Mouse (Mus musculus) liver, adult (tissue): ENCODE measurements around the gene Galnt9.
A peak's percentile ranks its signal among the peaks of the same experiment; 100 is the strongest.

Source experiments
- GATA4 ChIP-seq: IDR thresholded peaks from 2 replicates; pipeline ENCODE4 v1.6.1; 2014; ENCODE audit warnings: mild to moderate bottlenecking, low read length; ENCODE audit not compliant: insufficient replicate concordance

Gene Galnt9

GRCm38 (mm10) chr5:110555198-110555597, 11.0 kb downstream of the Galnt9 start:
- TF ChIP-seq GATA4: no peak

- no peak for TF ChIP-seq GATA4
These were observed 14.2 kb downstream of the Galnt9 start for GRCm38 (mm10) chr5:110558368-110558767.

GRCm38 (mm10) chr5:110559679-110560078, 15.5 kb downstream of the Galnt9 start:
- TF ChIP-seq GATA4: no peak

- TF ChIP-seq GATA4: no peak
These were observed 18.7 kb downstream of the Galnt9 start for GRCm38 (mm10) chr5:110562741-110563326.

GRCm38 (mm10) chr5:110564986-110565644, 21.0 kb downstream of the Galnt9 start:
- TF ChIP-seq GATA4: no peak

- TF ChIP-seq GATA4: no peak
These were observed 23.4 kb downstream of the Galnt9 start for GRCm38 (mm10) chr5:110567547-110567946.

GRCm38 (mm10) chr5:110574888-110575287, 30.7 kb downstream of the Galnt9 start:
- no peak for TF ChIP-seq GATA4

- no peak for TF ChIP-seq GATA4
These were observed 35.1 kb downstream of the Galnt9 start for GRCm38 (mm10) chr5:110579296-110579695.

- TF ChIP-seq GATA4: no peak
These were observed 36.5 kb downstream of the Galnt9 start for GRCm38 (mm10) chr5:110580569-110581239.

GRCm38 (mm10) chr5:110582647-110583538, 38.7 kb downstream of the Galnt9 start:
- TF ChIP-seq GATA4: no peak

- TF ChIP-seq GATA4: no peak
These were observed 43.3 kb downstream of the Galnt9 start for GRCm38 (mm10) chr5:110587467-110587866.

- TF ChIP-seq GATA4: no peak
These were observed 45.7 kb downstream of the Galnt9 start for GRCm38 (mm10) chr5:110589833-110590232.

- TF ChIP-seq GATA4: no peak
These were observed 50.3 kb downstream of the Galnt9 start for GRCm38 (mm10) chr5:110594465-110594864.

- no peak for TF ChIP-seq GATA4
These were observed 51.2 kb downstream of the Galnt9 start for GRCm38 (mm10) chr5:110595341-110595740.

- TF ChIP-seq GATA4: peak; percentile 23; the same call in 1 of the 2 replicates
These were observed 52.1 kb downstream of the Galnt9 start for GRCm38 (mm10) chr5:110596086-110596780.
